Mouse (Mus musculus): ENCODE data around the gene Cdrt4.
A peak's percentile ranks its signal among the peaks of the same experiment; 100 is the strongest.

Cdrt4 gene

GRCm38 (mm10) chr11:62945514-62945913 is 5.5 kb upstream of the Cdrt4 start:
- DNase-seq = no peak

- DNase-seq = no peak
Observed at GRCm38 (mm10) chr11:62949548-62949947, 1.4 kb upstream of the Cdrt4 start.

DNA sequence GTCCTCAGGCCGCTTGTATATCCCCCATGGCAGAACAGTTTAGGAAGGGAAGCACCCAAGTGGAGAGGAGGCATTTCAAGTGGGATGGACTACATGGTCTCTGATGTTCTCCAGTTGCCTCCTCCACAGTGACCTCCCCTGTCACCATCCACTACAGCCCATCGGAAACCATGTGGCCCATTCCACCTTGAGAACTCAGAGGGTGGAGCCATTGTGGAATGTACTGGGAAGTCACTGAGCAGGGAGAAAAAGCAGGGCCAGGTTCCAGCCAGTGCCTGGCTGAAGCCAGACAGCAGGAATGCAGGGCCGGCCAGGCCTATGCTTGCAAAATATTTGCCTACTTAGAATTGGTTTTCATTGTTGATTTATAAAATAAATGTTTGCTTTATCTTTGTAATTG is 3.8 kb downstream of the Cdrt4 start:
- DNase-seq = no peak

GRCm38 (mm10) chr11:62955186-62955585 is 4.2 kb downstream of the Cdrt4 start:
- DNase-seq = no peak

GRCm38 (mm10) chr11:62955776-62956175 is 4.8 kb downstream of the Cdrt4 start:
- DNase-seq = no peak

- DNase-seq = no peak
Observed at GRCm38 (mm10) chr11:62957626-62958180, 6.7 kb downstream of the Cdrt4 start.

DNA sequence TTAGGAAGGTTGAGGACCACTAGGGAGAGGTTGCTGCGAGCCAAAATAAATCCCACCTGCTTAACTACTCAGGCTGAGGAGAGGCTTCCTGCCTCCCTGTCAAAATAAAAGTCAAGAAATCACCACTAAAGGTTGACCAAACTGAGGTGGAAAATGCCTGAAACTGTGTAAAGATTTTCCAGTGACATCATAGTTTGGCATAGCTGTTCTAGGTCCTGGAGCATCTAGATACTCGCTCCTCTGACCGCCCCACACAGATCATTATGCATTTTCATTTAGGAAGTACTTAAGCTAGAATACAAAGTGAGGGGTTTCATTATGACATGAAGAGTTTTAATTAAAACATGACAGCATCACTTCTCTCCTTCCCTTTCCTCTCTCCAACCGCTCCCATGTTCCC is 12.3 kb downstream of the Cdrt4 start:
- DNase-seq = no peak

DNA sequence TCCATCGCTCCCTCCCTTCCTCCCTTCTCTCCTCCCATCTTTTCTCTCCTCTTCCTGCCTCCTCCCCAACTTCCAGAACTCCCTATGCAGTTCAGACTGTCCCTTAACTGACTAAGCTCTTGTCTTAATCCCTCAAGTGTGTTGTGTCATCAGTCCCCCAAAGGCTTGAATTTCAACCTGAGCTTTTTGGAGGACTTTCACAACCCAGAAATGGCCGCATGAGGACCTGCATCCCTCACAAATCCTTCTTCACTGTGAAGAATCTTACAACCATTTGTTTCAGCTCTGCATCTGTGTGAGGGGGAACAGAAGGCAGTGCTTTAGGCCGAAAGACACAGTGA is 15.4 kb downstream of the Cdrt4 start:
- peak; percentile 32 for DNase-seq

GRCm38 (mm10) chr11:62966765-62967633 is 16.0 kb downstream of the Cdrt4 start:
- peak; percentile 86 for DNase-seq

DNA sequence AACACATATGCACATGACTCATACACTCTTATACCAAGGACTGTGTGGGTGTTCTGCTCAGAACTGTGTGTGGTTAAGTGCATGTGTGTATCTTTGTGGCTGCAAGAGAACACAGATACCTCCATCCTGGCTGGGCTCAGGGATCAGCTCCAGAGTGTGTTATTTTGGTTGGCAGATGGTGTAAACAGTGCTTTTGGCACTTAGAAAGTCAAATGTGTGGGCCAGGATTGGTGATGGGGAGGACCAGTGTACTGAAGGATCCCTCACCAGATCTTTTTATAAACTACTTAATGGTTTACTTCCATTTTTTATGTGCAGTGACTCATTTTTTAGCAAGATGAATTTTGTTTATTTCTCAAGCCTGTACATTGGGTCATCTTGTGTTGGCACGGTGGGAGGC is 26.2 kb downstream of the Cdrt4 start:
- no peak for DNase-seq

DNA sequence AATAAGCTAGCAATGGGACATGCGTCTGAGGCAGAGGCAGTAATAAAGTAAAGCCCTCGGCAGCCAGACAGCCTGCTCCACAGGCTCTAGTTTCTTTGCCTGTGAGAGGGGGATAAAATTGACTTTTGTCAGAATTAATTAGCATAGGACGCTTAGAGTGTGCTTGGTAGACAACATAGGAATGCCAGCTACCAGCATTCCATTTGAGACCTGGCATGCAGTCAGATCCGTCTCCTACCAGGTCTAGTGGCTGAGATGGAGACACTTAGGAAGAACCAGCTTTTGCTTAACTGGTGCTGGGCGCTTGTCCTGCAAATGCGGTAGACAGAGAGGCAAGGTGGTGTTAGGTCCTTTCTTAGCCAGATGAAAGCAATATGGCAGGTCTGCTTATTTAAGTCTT is 27.9 kb downstream of the Cdrt4 start:
- no peak for DNase-seq

GRCm38 (mm10) chr11:62981729-62982128 is 30.7 kb downstream of the Cdrt4 start:
- no peak for DNase-seq

DNA sequence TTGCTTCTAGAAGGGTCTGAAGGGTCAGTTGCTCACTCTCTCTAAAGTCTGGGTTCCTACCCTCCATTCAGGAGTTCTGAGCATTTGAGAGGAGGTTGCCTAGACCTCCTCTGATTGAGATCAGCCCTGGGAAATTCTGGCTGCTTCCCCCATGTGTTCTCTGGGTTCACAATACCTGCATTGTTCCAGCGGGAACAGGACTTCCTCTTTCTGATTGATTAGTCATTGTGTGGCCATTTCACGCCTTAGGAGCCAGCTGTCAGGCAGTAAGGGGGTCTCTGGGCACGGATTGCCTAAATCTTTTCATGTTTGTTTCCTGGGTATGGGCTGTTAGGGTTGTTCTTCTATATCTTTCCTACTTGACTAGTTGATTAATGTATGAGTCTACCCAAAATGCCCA is 32.8 kb downstream of the Cdrt4 start:
- DNase-seq = peak; percentile 87

DNA sequence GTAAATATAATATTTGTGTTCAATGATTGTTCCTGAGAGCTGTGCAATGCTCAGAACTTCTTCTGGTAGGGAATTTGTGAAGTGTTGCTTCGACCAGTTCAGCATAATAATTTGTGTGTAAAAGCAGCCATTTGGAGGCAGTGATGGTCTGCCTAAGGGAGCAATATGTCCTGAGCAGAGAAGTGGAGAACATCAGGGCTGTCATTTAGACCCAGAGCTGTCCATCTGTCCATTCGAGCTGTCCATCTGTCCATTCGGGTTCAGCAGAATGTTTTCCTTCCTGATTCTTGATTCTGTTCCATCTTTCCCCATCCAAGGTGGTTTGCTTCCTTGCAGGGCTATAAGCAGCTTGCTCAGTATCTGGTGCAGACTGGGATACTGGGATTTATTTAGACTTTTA is 33.4 kb downstream of the Cdrt4 start:
- no peak for DNase-seq

- DNase-seq = no peak
Observed at GRCm38 (mm10) chr11:62985075-62985474, 34.1 kb downstream of the Cdrt4 start.

DNA sequence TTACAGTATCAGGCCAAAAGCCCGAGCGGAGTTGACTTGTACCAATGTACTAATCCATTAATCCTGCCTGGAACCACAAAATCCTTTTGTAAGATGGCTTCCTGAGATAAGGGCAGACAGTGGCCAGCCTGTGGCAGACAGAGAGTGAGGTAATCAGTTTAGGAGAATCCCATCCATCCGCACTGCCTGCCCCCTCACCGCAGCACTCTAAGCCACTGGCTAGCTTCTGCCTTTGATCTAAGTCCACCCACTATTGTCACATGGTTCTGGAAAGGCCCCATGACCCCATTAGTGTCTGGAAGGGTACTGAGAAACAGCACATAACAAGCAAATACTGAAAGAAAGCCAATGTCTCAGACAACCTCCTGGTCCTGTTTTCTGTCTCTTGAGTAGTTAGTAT is 35.6 kb downstream of the Cdrt4 start:
- DNase-seq = peak; percentile 67

DNA sequence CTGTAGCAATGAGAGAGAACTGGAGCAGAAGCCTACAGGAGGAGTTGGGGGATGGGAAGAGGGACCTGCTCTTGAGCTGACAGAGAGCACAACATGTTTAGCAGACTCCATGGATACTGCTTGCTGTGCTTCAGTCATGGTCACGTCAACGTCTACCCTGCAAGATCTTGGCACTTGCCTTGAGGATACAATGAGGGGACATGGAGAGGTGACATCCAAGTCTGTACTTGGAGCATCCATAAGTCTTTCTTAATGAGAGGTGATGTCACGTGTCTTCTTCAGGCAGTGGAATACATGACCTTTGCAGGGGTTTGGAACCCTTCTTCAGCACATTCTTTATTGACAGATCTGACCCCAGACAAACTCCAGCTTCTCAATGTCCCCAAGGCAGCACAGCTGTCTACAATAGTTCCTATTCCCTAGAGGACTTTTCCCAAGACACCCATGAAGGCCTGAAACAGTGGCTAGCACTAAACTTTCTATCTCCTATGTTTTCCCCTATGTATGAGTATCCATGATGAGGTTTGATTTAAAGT is 39.2 kb downstream of the Cdrt4 start:
- no peak for DNase-seq

DNA sequence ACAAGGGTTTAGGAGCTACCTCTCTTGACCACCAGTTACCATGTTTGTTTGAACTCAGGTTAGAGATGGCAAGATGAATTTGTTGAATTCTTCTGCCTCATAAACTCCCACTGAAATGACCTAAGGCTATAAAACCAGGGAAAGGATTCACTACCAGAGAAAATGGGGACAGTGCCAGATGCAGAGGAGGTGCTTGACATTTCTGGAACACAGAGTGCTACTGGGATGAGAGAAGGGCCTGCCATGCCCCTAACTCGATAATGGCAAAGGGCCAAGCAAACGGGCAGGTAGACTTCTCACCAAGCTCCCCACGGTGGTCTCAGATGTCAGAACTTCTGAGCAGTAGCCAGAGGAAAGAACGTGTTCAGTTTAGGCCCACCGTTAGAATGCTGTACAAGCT is 39.8 kb downstream of the Cdrt4 start:
- DNase-seq = no peak

GRCm38 (mm10) chr11:62992545-62993242 is 41.7 kb downstream of the Cdrt4 start:
- DNase-seq = no peak

GRCm38 (mm10) chr11:62995066-62995754 is 44.2 kb downstream of the Cdrt4 start:
- DNase-seq = no peak

DNA sequence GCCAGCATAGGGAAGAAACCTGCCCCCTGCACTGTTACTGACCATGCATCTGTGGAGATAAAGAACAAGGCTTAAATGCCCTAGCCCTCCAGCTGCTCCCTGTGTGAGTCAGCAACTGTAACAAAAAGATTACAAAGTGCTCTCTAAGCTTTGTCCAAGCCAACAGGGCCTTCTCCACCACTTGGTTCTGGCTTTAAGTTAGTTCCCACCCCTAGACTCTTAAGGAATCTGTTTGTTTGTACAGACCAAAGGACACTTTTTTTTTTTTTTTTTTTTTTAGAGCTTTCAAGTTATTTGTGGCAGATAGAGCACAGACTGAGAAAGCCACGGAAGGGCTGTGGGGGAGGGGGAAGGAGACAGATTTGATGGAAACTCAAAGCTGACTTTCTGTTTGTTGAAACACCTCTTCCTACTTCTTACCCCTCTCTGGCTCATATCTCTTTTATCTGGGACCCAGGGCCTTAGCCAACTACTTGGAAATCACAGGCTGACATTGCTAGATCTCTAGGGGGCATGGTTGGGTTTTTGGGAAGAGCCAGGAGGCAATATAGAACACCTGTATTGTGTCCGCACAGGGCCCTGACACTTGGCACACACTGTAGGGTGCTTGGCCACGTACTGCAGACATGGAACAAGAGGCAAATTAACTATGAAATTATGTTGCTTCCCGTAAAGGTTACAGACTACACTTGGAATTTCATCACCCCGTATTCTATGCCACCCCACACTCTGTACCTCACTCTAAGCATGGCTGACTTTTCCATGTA is 44.9 kb downstream of the Cdrt4 start:
- DNase-seq = no peak

DNA sequence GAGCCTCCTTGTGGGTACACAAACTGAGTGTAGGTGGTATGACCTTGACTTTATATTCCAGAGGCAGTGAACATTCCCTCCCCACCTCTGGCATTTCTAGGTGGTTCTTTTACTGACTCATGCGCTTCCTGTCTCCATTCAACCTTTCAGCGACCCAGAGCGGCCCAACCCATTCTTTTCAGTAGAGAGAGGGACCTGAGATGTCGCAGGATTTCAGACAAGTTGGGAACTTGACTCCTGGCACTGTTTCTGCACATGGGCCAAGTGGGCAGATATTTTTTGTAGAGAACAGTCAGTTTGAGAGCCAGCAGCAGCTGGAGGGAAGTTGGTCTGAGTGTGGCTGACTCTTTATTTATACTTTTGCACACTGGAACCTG is 45.5 kb downstream of the Cdrt4 start:
- DNase-seq = no peak
